Mouse (Mus musculus): Measurements from ENCODE around the gene Polr2a. TPM values are rescaled to one million over a fixed set of nuclear protein-coding genes. Genes with fewer than 3 reads are reported as not detected.
A peak's percentile ranks its signal among the peaks of the same experiment; 100 is the strongest.

Gene Polr2a
- total RNA-seq, 2 experiments from 2014 or later, result 53.3 to 53.6 TPM

DNA sequence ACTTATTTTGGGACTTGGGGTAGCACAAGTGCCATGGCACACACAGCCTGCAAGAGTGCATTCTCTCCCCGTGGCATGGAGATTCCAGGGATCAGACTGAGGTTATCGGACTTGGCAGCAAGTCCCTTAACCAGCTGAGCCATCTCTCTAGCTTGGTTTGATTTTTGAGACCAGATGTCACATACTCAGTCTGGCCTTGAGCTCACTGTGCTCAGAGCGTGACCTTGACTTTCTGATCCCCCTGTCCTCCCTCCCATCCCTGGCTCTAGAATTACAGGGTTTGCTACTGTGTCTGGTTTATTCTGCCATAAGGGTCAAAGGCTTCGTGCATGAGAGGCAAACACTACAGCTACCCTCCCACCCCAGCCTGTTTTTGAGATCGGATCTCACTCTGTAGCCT is 31.0 kb upstream of the Polr2a start:
- no peak for DNase-seq (ENCODE audit: low spot score in 2 of 2)
- intact Hi-C loops (cut with DNase I), result no loop called here

DNA sequence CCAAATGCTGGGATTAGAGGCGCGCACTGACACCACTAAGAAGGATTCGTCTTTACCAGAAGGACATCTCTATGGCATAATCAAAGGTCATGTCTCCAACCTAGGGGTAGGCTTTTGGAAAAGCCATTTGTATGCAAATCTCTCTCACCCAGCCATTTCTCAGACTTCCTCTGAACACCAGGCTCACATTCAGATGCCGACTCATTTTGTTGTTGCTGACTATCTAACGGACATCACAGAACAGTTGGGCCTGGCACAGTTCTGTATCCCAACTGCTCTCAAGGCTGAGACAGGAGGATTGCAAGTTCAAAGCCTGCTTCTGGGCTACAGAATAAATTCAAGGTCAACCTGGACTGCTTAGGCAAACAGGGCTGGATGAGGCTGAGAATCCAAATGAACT is 28.9 kb upstream of the Polr2a start:
- no peak for DNase-seq (ENCODE audit: low spot score in 2 of 2)
- intact Hi-C loops (cut with DNase I), result no loop called here

DNA sequence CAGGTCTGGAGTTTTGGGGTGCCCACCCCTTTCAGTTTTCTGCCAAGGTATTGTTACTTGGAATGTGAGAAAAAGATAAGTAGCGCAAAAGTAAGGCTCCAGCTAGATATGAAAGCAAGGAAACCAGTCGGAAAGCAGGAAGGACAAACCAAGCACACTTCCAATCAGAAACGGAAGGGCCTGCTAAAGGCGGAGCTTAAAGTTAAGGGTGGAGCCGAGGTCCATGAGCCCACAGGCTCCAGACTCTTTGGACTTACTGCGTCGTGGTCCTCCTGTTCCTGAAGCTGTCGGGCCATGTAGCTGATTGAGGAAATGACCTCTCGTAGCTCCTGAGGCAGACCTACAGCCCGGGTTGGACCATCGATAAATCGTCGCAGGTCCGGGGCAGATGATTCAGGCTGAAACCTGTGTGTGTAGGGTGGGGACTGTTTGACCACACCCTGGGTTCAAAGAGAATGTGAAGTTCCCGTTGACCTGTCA is 26.4 kb upstream of the Polr2a start:
- DNase-seq (ENCODE audit: low spot score in 2 of 2), result no peak
- intact Hi-C loops (cut with DNase I), result no loop called here

DNA sequence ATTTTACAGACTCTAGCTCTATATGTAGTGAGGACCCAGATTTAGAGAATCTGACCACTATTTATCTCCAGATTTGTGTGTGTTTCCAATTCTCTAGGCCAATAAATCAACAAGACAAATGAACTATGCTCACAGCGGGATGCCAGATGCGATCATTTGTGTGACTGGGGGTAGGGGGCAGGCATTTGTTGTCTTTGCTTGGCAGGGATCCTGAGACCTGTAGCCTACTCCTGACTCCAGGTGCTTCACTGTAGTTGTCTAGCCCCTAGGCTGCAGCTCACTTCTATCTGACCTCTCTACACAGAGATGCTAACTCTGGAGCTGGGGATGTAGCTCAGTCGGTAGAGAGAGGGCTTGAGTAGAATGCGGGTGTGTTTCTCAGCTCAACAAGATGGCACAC is 23.4 kb upstream of the Polr2a start:
- intact Hi-C loops (cut with DNase I), result no loop called here
- DNase-seq (ENCODE audit: low spot score in 2 of 2), result no peak

DNA sequence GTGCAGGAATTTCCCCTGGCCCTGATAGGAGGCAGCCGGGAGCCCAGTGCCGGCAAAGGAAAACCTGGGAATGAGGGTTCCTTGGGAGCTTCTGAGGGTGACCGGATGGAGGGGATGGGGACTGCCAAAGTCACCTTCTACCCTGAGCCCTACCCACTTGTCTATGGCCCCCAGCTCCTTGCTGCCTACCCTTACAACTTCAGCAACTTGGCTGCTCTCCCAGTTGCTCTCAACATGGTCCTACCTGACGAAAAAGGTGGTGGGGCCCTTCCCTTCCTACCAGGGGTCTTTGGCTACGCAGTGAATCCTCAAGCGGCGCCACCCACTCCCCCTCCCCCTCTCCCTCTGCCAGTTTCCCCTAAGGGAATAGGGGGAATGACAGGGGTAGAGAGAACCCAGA is 20.5 kb upstream of the Polr2a start:
- intact Hi-C loops (cut with DNase I), result no loop called here
- DNase-seq (ENCODE audit: low spot score in 2 of 2), result no peak

DNA sequence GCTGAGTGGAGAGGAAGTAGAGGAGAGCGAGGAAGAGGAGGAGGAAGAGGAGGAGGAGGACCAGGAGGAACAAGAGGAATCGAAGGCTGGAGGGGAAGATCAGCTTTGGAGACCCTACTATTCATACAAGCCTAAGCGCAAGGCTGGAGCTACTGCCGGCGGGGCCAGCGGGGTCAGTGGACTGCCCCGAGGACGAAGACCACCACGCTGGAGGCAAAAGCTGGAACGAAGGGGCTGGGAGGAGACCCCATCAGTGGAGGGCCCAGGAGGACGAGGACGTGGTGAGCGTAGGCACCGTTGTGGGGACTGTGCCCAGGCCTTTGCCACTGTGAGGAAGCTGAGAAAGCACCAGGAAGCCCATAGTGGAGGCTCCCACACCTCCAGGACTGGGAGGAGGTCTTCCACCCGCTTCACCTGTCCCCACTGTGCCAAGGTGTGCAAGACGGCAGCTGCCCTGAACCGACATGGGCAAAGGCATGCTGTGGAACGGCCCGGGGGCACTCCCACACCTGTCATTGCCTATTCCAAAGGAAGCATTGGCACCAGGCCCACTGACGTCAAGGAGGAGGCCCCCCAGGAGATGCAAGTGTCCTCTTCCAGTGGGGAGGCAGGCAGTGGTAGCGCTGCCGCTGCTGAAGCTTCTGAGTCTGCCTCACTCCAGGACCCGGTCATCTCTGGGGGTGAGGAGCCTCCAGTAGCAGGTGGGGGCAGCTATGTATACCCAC is 20.0 kb upstream of the Polr2a start:
- intact Hi-C loops (cut with DNase I), result no loop called here
- no peak for DNase-seq (ENCODE audit: low spot score in 2 of 2)

DNA sequence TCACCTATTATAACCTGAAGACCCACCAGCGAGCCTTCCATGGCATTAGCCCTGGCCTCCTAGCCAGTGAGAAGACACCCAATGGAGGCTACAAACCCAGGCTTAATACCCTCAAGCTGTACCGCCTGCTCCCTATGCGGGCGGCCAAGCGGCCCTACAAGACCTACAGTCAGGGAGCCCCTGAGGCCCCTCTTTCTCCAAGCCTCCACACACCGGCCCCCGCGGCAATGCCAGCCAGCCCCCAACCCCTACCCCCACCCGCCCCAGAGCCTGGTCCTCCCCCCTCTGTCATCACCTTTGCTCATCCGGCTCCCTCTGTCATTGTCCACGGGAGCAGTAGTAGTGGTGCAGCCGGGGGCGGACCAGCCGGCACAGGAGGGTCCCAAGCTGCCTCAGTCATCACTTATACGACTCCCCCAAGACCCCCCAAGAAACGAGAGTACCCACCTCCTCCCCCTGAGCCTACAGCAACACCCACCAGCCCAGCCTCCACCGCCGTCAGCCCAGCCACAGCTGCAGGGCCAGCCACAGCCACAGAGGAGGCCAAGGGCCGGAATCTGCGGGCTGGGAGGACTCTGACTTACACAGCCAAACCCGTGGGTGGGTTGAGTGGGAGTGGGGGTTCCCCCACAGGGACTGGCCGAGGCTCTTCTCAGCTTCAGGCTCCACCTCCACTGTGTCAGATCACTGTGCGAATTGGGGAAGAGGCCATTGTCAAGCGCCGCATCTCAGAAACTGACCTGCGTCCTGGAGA is 19.2 kb upstream of the Polr2a start:
- intact Hi-C loops (cut with DNase I), result no loop called here
- no peak for DNase-seq (ENCODE audit: low spot score in 2 of 2)

DNA sequence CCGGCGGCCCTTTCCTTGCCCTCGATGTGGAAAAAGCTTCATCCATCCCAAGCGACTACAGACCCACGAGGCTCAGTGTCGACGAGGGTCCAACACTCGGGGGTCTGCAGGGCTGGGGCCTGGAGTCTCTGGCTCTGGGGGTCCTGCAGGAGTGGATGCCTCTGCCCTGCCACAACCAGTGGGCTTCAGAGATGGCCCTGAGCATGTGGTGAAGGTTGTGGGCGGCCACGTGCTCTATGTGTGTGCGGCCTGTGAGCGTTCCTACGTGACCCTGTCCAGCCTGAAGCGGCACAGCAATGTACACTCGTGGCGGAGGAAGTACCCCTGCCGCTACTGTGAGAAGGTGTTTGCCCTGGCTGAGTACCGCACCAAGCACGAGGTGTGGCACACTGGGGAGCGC is 18.1 kb upstream of the Polr2a start:
- DNase-seq (ENCODE audit: low spot score in 2 of 2), result no peak
- intact Hi-C loops (cut with DNase I), result no loop called here

DNA sequence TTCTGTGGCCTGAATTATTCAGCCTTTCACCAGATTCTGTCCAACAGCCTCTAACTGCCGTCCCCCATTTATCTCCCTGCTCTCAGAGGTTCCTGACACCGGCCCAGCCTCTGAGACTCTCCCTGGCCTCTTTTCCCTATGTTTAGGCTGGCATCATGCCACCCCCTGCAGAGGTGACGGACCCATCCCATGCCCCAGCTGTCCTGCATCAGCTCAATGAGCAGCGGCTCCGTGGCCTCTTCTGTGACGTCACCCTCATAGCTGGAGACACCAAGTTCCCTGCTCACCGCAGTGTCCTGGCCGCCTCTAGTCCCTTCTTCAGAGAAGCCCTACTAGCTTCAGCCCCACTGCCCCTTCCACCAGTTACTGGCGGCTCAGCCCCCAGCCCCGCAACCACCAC is 17.3 kb upstream of the Polr2a start:
- no peak for DNase-seq (ENCODE audit: low spot score in 2 of 2)
- intact Hi-C loops (cut with DNase I), result no loop called here

DNA sequence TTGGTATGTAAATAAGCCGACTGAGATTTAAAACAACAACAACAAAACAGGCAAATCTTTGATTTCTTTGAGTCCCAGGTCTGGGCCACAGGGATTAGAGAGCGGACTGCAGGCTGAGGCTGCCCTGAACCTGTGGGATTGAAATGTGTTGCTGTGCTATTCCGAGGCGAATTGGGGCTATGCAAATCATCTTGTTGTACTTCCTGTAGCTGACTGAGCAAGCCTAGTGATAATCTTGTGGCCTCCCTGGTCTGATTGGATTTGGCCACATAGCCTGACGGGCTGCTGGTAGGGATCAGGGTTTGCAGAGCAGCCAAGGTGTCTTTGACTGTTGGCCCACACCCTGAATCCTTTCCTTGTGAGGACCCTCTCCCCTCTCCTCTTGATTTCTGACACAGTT is 16.5 kb upstream of the Polr2a start:
- intact Hi-C loops (cut with DNase I), result no loop called here
- DNase-seq (ENCODE audit: low spot score in 2 of 2), result no peak

DNA sequence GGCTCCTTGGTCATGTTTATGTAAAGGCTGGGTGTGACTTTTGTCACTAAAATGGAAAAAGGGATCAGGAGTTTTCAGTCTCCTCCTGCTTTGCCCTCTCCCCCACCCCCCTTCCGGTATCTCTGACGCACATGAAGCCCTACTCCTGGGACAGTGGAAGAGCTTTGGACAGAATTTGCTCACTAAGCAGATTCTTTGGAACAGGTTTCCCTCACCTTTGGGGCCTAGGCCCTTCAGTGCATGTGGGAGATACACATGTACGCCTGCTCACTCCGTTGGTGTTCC is 9.1 kb upstream of the Polr2a start:
- intact Hi-C loops (cut with DNase I), result loop anchor here (2.0 kb wide), 1 partner anchor 69 kb away; the partner anchor contains the start of gene Nlgn2
- no peak for DNase-seq (ENCODE audit: low spot score in 2 of 2)

DNA sequence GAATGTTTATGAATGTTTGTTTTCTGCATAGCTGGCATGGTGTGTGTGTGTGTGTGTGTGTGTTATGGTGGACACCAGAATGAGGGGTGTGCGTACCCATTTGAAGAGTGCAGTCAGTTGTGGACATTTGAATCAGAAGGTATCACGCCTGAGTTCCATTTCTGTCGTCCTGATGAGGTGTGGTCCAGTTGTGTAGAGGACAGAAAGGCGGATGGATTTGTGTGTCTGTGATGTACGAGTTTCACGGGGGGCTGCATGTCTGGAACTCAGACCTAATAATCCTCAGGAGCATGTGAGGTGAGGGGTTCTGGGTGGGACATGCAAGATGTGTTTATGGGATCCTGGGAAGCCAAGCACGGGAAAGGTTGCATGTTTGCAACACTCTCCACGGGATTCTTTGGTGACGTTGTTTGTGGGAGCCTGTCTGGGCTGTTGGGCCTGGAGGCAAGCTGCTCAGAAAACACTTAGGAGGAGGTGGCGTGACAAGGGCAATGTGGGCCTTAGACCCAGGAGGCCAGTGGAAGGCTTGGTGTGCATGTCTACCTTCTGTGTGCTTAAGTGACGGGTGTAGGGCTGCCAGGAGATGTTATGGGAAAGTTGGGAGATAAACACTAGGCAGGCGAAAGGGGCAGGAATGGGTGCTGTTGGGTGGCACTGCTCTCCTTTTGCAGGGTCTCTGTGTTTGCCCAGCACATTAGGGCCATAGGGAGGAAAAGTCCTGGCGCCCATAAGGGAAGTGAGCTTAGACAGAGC is 8.6 kb upstream of the Polr2a start:
- intact Hi-C loops (cut with DNase I), result loop anchor here (1.0 to 2.0 kb wide), 2 partner anchors 9 to 70 kb away; partner anchors contain the start of genes Nlgn2 and Polr2a
- peak in 1 of 2 experiments; percentile 22 for DNase-seq (ENCODE audit: low spot score in 2 of 2)

DNA sequence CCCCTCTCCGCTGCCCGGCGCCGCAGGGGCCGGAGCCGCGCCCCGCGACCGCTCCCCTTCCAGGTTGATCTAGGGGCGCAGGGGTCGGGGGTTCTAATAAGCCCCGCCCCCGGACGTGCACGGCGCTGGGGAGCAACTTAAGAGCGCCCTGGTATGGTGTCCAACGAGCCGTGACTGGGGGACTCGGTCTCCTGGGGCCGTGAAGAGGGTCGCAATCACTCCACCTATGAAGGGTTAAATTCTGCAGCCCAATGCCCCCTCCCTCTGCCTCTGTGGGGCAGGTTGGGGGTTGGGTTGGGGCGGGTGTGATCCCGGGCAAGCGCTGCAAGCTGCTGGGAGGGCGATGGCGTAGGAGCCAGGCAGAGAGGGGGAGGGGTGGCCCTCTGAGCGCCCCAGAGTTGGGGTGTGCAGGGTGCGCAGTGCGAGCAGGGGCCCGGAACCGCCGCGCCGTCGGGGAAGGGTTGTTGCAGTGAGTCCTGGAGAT is 7.7 kb upstream of the Polr2a start:
- intact Hi-C loops (cut with DNase I), result loop anchor here (1.0 to 2.0 kb wide), 2 partner anchors 8 to 71 kb away; partner anchors contain the start of genes Nlgn2 and Polr2a
- peak; percentile 74 to 79 for DNase-seq (ENCODE audit: low spot score in 2 of 2)

DNA sequence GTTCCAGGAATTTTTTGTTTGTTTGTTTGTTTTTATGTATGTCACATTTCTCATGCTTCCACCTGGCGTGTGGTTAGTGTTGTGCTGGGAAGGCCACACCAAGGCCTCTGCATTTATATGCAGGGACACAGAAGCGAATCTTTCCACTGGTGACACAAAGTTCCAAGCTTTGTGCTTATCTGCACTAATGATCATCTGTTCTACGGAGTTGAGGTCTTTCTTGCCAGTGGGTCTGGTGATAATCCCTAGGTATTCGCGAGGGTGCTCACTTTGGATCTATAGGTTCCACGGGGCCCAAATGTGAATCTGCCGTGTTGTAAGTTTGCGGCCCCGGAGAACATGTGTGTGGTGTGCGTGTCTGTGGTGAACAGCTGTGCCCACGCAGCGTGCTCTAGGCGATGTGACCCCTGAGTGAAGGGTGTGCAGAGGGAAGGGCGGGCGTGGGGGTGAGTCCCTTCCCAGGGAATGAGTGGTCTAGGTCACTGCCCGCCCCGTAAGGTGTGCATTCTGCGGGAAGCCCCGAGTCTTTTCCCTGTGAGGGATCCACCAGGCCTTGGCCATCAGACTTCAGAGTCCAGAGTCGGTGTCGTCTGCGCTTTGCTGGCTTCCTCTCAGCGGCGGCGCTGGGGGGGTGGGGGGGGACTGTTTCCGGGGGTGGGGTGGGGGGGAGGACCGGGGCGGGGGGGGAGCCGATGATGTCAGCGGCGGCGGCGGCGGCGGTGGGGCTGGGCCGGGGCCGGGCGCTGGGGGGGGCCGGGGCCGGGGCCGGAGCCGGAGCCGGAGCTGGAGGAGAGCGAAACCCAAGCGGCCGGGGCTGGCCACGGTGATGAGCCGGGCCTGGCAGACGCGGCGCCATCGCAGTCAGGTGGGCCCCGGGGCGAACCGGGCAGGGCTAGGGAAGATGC is 7.0 kb upstream of the Polr2a start, which contains the start of gene Zbtb4:
Gene Zbtb4, plus strand, starts transcription at position 692 of the 905 bp plus-strand sequence.
- peak in 1 of 2 experiments; percentile 39 for DNase-seq (ENCODE audit: low spot score in 2 of 2)
- intact Hi-C loops (cut with DNase I), result loop anchor here (1.0 to 2.0 kb wide), 2 partner anchors 7 to 71 kb away; partner anchors contain the start of genes Nlgn2 and Polr2a

DNA sequence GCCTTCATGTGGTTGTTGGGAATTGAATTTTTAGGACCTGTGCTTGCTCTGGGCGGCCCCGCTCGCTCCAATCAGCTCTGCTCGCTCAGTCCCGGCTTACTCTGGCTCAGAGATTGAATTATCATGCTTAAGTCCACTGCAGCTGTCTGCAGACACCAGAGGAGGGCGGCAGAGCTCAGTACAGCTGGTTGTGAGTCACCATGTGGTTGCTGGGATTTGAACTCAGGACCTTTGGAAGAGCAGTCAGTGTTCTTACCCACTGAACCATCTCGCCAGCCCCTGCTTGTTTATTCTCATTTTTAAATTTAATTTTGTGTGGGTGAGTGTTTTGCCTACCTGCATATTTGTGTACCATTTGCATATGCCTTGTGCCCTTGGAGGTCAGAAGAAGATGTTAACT is 5.1 kb upstream of the Polr2a start:
- no peak for DNase-seq (ENCODE audit: low spot score in 2 of 2)
- intact Hi-C loops (cut with DNase I), result no loop called here

DNA sequence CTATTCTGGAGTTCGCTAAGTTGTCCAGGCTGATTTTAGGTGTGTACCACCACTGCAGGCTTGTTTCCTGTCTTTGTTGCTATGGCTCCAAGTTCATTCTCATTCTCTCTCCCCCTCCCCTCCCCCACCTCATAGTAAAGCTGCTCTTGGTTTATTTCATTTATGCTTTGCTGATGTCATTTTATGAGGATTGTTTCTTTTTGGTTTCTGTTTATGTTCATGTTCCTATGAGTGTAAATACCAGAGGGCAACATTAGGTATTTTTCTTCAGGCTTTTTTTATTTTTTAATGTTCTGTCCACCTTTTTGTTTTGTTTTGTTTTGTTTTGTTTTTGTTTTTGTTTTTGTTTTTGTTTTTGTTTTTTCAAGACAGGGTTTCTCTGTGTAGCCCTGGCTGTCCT is 3.4 kb upstream of the Polr2a start, which contains the start of gene Slc35g3:
Gene Slc35g3, minus strand, starts transcription at position 101 of the 400 bp plus-strand sequence.
- DNase-seq (ENCODE audit: low spot score in 2 of 2), result no peak
- intact Hi-C loops (cut with DNase I), result no loop called here

DNA sequence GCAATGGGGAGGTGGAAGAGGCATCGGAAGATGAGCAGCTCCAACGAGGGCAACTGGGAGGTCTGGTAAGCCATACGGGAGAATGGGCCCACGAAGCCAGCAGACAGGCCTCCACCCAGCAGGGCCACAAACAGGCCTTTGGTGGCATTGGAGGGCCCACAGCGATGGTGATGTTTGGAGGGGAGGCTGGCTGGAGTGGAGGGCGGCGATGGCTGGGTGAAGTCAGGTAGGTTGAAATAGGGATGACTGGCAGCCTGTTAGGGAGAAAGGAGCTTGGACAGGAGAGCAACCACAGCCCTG is 2.4 kb upstream of the Polr2a start:
- DNase-seq (ENCODE audit: low spot score in 2 of 2), result no peak
- intact Hi-C loops (cut with DNase I), result no loop called here

DNA sequence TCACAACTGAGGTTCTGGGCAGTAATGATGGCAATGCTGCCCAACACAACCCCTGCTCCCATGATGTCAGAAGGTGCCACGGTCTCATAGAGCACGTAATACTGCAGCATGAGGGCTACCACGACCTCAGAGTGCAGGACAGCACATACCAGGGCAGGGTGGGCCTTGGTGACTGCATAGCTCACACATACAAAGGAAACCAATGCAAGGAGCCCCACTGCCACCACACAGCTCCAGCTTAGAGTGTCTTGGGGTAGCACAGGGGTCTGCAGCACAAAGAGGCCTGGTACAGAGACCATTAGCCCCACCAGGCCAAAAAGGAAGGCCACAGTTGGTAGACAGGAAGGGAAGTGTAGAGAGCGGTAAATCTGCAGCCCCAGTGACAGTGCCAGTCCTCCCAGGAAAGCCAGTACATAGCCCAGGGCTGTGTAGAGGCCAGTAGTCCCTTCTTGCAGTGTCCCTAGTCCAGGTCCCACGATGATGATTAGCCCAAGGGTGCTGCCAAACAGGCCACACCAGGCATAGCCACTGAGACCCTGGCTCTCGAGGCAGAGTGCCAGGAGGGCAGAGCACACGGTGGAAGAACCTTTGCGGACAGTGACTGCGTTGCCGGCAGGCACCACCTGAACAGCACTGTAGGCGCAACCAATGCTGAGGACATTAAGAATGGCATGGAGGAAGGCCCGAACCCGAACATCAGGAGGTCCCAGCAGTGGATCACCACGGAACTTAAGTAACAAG is 1.9 kb upstream of the Polr2a start:
- no peak for DNase-seq (ENCODE audit: low spot score in 2 of 2)
- intact Hi-C loops (cut with DNase I), result no loop called here
